Mouse (Mus musculus): ENCODE measurements around the gene Clasp2. TPM values are rescaled to one million over a fixed set of nuclear protein-coding genes. Genes with fewer than 3 reads are reported as not detected.
A peak's percentile ranks its signal among the peaks of the same experiment; 100 is the strongest.
"Not testable (repeated sequence)": the region's sequence is repeated elsewhere in the genome, so short reads cannot be mapped to it uniquely, and the experiment has no call there.

Gene Clasp2
- total RNA-seq (2021) = 100 to 1,000 TPM; 209 to 224 TPM

- DNase-seq (ENCODE audit: extremely low spot score in 1 of 2, low spot score in 1 of 2) = peak; percentile 58 to 75
These were observed at the start of gene Clasp2 for GRCm38 (mm10) chr9:113741108-113741636. Gene Clasp2, plus strand, starts transcription at chr9:113741473.

- no peak for DNase-seq (ENCODE audit: extremely low spot score in 1 of 2, low spot score in 1 of 2)
These were observed 39.7 kb upstream of the Clasp2 start for GRCm38 (mm10) chr9:113701441-113702160.

- no peak for DNase-seq (ENCODE audit: extremely low spot score in 1 of 2, low spot score in 1 of 2)
These were observed 35.2 kb upstream of the Clasp2 start for GRCm38 (mm10) chr9:113706108-113706507.

GRCm38 (mm10) chr9:113706841-113707240, 34.4 kb upstream of the Clasp2 start:
- no peak for DNase-seq (ENCODE audit: extremely low spot score in 1 of 2, low spot score in 1 of 2)

GRCm38 (mm10) chr9:113707481-113708360, 33.6 kb upstream of the Clasp2 start, which contains the start of gene Pdcd6ip:
Gene Pdcd6ip, minus strand, starts transcription at chr9:113708259.
- DNase-seq (ENCODE audit: extremely low spot score in 1 of 2, low spot score in 1 of 2) = peak; percentile 90 to 93

GRCm38 (mm10) chr9:113708361-113709280, 32.7 kb upstream of the Clasp2 start:
- no peak for DNase-seq (ENCODE audit: extremely low spot score in 1 of 2, low spot score in 1 of 2)

GRCm38 (mm10) chr9:113710871-113711270, 30.4 kb upstream of the Clasp2 start:
- DNase-seq (ENCODE audit: extremely low spot score in 1 of 2, low spot score in 1 of 2) = no peak

- DNase-seq (ENCODE audit: extremely low spot score in 1 of 2, low spot score in 1 of 2) = peak in 1 of 2 experiments; percentile 16
These were observed 22.2 kb upstream of the Clasp2 start for GRCm38 (mm10) chr9:113719063-113719462.

- DNase-seq (ENCODE audit: extremely low spot score in 1 of 2, low spot score in 1 of 2) = no peak
These were observed 16.6 kb upstream of the Clasp2 start for GRCm38 (mm10) chr9:113724646-113725045.

- not testable (repeated sequence) for DNase-seq (ENCODE audit: extremely low spot score in 1 of 2, low spot score in 1 of 2)
These were observed 15.7 kb upstream of the Clasp2 start for GRCm38 (mm10) chr9:113725609-113726008.

- no peak for DNase-seq (ENCODE audit: extremely low spot score in 1 of 2, low spot score in 1 of 2)
These were observed 15.1 kb upstream of the Clasp2 start for GRCm38 (mm10) chr9:113726131-113726530.

GRCm38 (mm10) chr9:113726991-113727680, 14.1 kb upstream of the Clasp2 start:
- DNase-seq (ENCODE audit: extremely low spot score in 1 of 2, low spot score in 1 of 2) = no peak

GRCm38 (mm10) chr9:113731540-113731939, 9.7 kb upstream of the Clasp2 start:
- DNase-seq (ENCODE audit: extremely low spot score in 1 of 2, low spot score in 1 of 2) = no peak

- DNase-seq (ENCODE audit: extremely low spot score in 1 of 2, low spot score in 1 of 2) = no peak
These were observed 5.4 kb upstream of the Clasp2 start for GRCm38 (mm10) chr9:113735920-113736319.

GRCm38 (mm10) chr9:113738021-113738420, 3.3 kb upstream of the Clasp2 start:
- no peak for DNase-seq (ENCODE audit: extremely low spot score in 1 of 2, low spot score in 1 of 2)

GRCm38 (mm10) chr9:113738941-113739340, 2.3 kb upstream of the Clasp2 start:
- DNase-seq (ENCODE audit: extremely low spot score in 1 of 2, low spot score in 1 of 2) = no peak

- peak; percentile 16 to 42 for DNase-seq (ENCODE audit: extremely low spot score in 1 of 2, low spot score in 1 of 2)
These were observed 414 bp downstream of the Clasp2 start for GRCm38 (mm10) chr9:113741637-113742137.

GRCm38 (mm10) chr9:113742361-113742794, 1.1 kb downstream of the Clasp2 start:
- peak in 1 of 2 experiments; percentile 11 for DNase-seq (ENCODE audit: extremely low spot score in 1 of 2, low spot score in 1 of 2)

GRCm38 (mm10) chr9:113743291-113743690, 2.0 kb downstream of the Clasp2 start:
- no peak for DNase-seq (ENCODE audit: extremely low spot score in 1 of 2, low spot score in 1 of 2)
